Mouse (Mus musculus) retina, adult 2 months (tissue): ENCODE measurements around the gene Hrh3.
A peak's percentile ranks its signal among the peaks of the same experiment; 100 is the strongest.

Experiments
- DNase-seq: peaks from one replicate; pipeline ENCODE4 v3.0.0-alpha.2; 2012; ENCODE audit warnings: low read depth, low spot score

The Hrh3 gene

DNA sequence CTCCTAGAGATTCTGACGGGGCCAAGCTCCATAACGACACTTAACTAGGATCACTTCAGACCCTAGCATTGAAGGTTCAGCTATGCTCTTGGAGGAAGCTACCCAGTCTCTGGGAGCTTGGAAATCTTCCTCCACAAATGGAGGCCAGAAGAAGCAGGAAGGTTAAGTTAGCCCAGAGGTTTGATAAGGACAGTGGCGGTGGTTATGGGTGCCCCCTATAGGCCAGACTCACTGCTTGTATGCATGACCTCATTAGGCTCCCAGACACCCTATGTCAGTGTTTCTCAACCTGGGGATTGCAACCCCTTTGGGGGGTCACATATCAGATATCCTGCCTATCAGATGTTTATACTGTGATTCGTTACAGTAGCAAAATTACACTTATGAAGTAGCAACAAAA lies 2.8 kb upstream of the Hrh3 start:
- DNase-seq = no peak

- DNase-seq = no peak
Observed at GRCm38 (mm10) chr2:180105441-180106190, 1.3 kb upstream of the Hrh3 start.

DNA sequence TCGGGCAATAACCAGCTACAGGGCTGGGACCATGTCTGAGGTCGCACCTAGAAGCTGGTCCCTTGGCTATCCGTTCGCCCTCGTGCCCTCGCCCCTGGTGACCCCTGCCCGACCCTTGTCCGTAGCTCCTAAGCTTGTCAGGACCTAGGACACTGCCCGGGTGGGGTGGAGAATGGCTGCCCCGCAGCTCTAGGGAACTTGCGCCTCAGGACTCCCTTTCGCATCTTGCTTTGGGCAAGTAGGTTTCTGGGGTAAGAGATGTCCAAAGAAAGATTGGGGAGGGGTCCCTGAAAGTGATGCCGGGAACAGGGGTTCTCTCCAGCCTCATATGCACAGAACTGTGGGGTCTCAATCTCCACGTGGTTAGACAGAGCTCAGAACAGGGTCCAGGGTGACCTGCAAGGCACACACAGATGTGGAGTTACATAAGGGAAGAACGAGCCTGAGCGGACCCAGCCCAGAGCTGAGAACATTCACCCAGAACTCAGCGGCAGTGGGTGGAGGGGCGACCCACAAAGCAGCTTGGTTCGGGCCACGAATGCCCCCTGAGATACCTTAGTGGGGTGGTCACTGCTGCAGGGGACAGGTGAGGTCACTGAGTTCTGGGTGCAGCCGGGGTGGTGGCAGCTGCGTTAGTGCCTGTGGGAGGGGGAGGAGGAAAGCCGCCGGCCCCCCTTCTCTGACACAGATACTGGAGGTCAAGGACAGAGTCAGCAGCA lies 530 bp upstream of the Hrh3 start:
- DNase-seq = no peak

- no peak for DNase-seq
Observed at GRCm38 (mm10) chr2:180103151-180103977, 924 bp downstream of the Hrh3 start.

DNA sequence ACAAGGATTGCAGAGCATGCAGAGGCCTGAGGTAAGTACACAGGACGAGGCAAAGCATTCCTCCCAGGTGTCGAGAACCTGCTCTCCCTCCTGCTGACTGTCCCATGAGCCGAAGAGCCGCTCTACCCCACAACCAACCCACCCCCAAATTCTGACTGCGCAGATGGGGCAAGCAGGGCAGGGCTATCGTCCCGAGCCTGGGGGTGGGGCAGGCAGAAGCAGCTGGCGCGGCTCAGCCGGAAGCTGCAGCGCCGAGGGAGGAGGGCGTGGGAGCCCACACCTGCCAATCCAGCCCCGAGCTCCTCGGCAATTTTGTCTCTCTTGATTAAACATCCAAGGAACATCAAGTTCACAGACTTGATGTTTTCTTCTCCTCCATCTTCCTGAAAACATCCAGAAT lies 4.8 kb downstream of the Hrh3 start:
- no peak for DNase-seq

DNA sequence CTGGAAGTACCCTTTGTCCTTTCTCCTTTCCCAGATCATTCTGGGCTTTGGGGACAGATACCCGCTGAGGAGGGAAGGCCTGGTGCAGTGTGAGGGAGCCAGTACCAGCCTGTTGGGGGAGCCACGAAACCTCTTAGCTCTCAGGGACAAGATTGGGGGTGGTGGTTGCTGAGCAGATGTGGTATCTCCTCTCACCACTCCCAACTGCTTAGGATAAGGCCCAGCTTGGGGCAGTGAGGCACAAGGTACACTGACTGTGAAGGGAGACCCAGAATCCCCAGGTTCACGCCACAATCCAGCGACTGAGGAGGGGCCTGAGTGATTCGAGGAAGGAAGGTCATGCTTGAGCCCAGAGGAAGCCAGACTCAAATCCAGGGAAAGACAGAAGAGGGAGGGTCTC lies 6.1 kb downstream of the Hrh3 start:
- no peak for DNase-seq

- DNase-seq = no peak
Observed at GRCm38 (mm10) chr2:180097585-180097984, 6.7 kb downstream of the Hrh3 start.

DNA sequence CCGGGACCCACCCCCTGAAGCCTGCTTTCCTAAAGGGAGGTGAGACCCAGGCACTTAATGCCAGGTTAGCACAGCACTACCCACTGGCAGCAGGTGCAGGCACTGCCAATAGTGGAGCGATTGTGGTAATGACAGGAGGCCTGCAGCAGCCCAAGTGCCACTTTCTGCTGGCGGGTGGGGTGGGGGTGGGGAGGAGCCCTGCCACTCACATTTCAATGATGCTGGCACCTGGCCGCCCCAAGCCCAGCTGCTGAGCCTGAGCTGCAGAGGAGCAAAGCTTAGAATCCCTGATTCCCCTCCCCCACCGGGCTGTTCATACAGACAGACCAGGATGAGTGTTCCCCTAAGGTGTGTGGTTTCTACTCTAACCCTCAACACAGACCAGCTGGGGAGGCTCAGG lies 8.6 kb downstream of the Hrh3 start:
- DNase-seq = no peak

- DNase-seq = no peak
Observed at GRCm38 (mm10) chr2:180090285-180090684, 14.0 kb downstream of the Hrh3 start.

DNA sequence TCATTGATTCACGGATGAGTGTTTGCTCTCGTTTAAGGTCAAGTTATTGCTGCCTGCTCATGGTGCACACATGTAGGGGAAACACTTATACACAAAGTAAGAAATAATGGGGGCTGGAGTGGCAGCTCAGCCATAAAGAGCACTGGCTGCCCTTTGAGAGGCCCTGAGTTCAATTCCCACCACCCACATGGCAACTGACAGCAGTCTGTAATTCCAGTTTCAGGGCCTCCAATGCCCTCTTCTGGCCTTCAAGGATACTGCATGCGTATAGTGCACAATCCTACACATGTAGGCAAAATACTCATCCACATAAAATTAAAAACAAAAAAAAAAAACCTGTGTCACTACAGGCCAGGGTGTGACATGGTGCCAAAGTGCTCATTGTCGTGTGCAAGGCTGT lies 16.8 kb downstream of the Hrh3 start:
- no peak for DNase-seq

DNA sequence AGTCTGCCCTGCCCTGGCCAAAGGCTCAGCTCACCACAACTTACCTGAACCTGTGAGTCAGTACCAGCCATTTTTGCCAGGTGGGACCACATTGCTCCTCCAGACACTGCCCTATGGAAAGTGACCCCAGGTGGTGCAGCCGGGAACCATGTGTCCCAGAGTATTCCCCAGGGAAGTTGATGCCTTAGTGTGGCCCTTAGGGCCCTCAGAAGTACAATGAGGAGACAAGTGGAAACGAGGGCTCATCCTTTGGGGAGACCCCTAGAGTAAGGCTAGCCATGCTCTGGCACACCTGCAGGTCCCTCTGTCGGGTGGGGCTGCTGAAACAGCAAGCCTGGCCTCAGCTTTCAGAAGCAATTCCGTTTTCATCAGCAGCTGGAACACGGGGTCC lies 17.7 kb downstream of the Hrh3 start:
- no peak for DNase-seq

GRCm38 (mm10) chr2:180085926-180086636 lies 18.2 kb downstream of the Hrh3 start:
- no peak for DNase-seq

DNA sequence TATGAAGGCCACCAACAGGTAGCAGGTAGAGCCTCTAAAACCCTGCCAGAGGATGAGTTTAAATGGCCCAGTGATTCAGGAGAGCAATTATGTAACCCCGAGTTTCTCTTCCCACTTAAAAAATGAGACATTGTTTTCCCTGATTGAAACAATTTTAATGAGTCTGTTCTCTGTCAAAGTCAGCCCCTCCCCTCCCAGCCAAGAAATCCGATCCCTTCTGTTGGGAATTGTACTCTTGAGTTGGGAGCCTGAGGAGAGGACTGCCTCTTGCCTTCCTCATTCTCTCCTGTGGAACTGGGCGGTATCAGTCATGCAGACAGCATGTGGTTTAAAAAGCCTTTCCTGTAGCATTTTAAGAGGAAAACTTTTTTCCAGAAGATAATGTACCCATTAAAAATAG lies 19.7 kb downstream of the Hrh3 start:
- DNase-seq = no peak

- no peak for DNase-seq
Observed at GRCm38 (mm10) chr2:180083063-180083462, 21.2 kb downstream of the Hrh3 start.

- no peak for DNase-seq
Observed at GRCm38 (mm10) chr2:180080680-180081079, 23.6 kb downstream of the Hrh3 start.

GRCm38 (mm10) chr2:180077622-180078021 lies 26.7 kb downstream of the Hrh3 start:
- no peak for DNase-seq

DNA sequence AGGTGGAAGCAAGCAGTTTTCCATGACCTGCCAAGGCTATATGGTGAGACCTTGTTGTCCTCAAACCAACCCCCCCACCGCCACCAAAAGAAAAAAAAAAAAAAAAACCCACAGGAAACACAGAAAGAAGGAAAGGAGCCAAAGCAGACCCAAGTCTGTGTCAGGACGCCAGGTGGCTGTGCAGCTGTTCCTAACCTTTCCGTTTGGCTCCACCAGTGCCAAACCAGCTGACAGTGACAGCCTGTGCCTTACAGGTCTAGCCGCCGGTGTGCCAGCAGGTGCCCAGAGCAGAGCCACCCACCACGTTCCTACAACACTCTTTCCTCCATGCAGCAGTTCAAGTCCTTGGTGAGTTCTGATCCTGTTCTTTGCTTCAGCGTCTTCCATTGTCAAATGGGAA lies 31.4 kb downstream of the Hrh3 start:
- no peak for DNase-seq

GRCm38 (mm10) chr2:180071671-180072070 lies 32.6 kb downstream of the Hrh3 start:
- DNase-seq = no peak

GRCm38 (mm10) chr2:180070481-180071453 lies 33.5 kb downstream of the Hrh3 start, which contains the start of gene Mtg2:
TSS of gene Mtg2 (plus strand) at chr2:180070588.
- peak; percentile 83 for DNase-seq

DNA sequence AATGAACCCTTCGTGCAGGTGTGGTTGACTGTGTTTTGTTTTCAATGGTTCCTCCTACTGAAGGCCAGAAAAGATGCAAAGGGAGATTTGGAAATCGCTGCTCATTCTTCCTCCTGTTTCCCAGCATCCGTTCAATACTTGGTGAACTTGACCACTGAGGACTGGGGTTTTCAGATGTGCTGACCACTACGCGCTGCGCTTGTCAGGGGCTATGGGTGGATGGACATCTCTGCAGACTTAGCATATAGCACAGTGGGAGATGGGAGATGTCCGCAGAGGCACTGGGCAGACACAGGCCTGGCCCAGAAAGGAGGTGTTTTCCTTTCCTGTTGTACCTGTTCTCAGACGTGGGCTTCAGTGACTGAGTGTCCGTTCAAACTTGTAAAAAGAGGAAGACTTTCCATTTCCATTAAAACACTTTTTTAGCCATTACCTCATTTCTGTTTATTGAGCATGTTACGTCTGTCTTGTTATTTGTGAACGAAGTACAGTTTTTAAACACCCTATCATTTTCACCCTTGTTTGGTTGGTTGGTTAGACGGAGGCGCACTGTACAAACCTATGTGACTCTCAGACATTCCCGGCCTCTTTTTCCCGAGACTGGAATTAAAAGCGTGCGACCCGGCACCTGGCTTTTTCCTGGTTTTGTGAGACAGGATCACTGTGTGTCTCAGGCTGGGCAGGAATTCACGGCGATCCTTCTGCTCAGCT lies 34.4 kb downstream of the Hrh3 start:
- DNase-seq = no peak
